Mouse (Mus musculus) liver, postnatal 0 days (tissue): ENCODE measurements around the gene Tmem183a.

ENCODE experiments used
- CTCF ChIP-seq: sonication (generic); IDR thresholded peaks from 2 replicates; pipeline ENCODE4 v1.5.1; 2016; ENCODE audit warnings: antibody characterized with exemption, low read depth
- EP300 ChIP-seq: IDR thresholded peaks from 2 replicates; pipeline ENCODE4 v1.6.1; 2016; ENCODE audit warnings: antibody characterized with exemption, low read depth, mild to moderate bottlenecking

- no peak for TF ChIP-seq CTCF
- TF ChIP-seq EP300 = no peak
Observed at GRCm38 (mm10) chr1:134320691-134321301, 41.0 kb downstream of the Tmem183a start.
